Mouse (Mus musculus) neutrophil, adult 5-6 weeks (primary cell): ENCODE data around the gene R3hdm2. TPM values are rescaled to one million over a fixed set of nuclear protein-coding genes. Genes with fewer than 3 reads are reported as not detected.

Experiments
- ATAC-seq: fragments of 151-379, 151-347 bp; 2 replicates; pipeline ENCODE4 v1.8.0; 2017; ENCODE audit warnings: mild to moderate bottlenecking, moderate TSS enrichment; ENCODE audit not compliant: insufficient number of reproducible peaks, poor library complexity, low FRiP score, severe bottlenecking; ENCODE audit errors: extremely low read depth
- total RNA-seq: library from RNA; stranded (forward); fragments of 200-1000 nt; gene quantifications from 2 replicates; pipeline ENCODE4 v1.2.3, GENCODE M21; 2017

The R3hdm2 gene
- total RNA-seq, 1 experiment from 2014 or later = 67.4 TPM

GRCm38 (mm10) chr10:127479131-127479530, 99.0 kb downstream of the R3hdm2 start:
- no peak for ATAC-seq

- ATAC-seq = peak; percentile 37; the same call in 1 of the 2 replicates
These were observed 101.0 kb downstream of the R3hdm2 start for GRCm38 (mm10) chr10:127480833-127481813.

GRCm38 (mm10) chr10:127485235-127485634, 105.1 kb downstream of the R3hdm2 start:
- no peak for ATAC-seq

GRCm38 (mm10) chr10:127488856-127489255, 108.7 kb downstream of the R3hdm2 start:
- ATAC-seq = no peak

- ATAC-seq = no peak
These were observed 110.3 kb downstream of the R3hdm2 start for GRCm38 (mm10) chr10:127490160-127491127.

- no peak for ATAC-seq
These were observed 111.0 kb downstream of the R3hdm2 start for GRCm38 (mm10) chr10:127491128-127491512.

GRCm38 (mm10) chr10:127492118-127492517, 112.0 kb downstream of the R3hdm2 start:
- no peak for ATAC-seq

- ATAC-seq = no peak
These were observed 116.0 kb downstream of the R3hdm2 start for GRCm38 (mm10) chr10:127496156-127496555.

- no peak for ATAC-seq
These were observed 119.4 kb downstream of the R3hdm2 start for GRCm38 (mm10) chr10:127499516-127499915.

GRCm38 (mm10) chr10:127500042-127500441, 119.9 kb downstream of the R3hdm2 start:
- no peak for ATAC-seq

- no peak for ATAC-seq
These were observed 121.1 kb downstream of the R3hdm2 start, which contains the start of gene Stac3 for GRCm38 (mm10) chr10:127500894-127501893. TSS of gene Stac3 (plus strand) at chr10:127501686.

- ATAC-seq = peak; percentile 28; the same call in 1 of the 2 replicates
These were observed 128.1 kb downstream of the R3hdm2 start for GRCm38 (mm10) chr10:127508239-127508638.

GRCm38 (mm10) chr10:127509051-127509836, 129.1 kb downstream of the R3hdm2 start:
- peak; percentile 53 for ATAC-seq

GRCm38 (mm10) chr10:127509837-127510701, 129.9 kb downstream of the R3hdm2 start:
- no peak for ATAC-seq

GRCm38 (mm10) chr10:127510895-127511617, 130.9 kb downstream of the R3hdm2 start:
- no peak for ATAC-seq
